Comparison of ENCODE assay signal across 8 mouse cellular contexts in genomic region chr2:3726501-3727078, GRCm38 (mm10).
DNase-seq lines count a peak whose midpoint lies in the region; ATAC-seq and TF ChIP-seq lines count a peak whose summit lies in the region.

No protein-coding gene starts in this region.

- H3K27me3 ChIP-seq in spleen, adult 2 months (ENCODE audit: control insufficient read depth, insufficient read depth, low read length): no peaks in the 10 kb centered on the region

- WGBS in spleen, adult 2 months: 6% methylated on average over 13 of the region's 13 CpGs

- no peaks in the 10 kb centered on the region for H3K36me3 ChIP-seq in spleen, adult 2 months (ENCODE audit: control insufficient read depth, insufficient read depth, low read length)

- H3K27ac ChIP-seq in gastrocnemius, adult 2 months: peak overlapping the region; percentile 48
- peak overlapping the region; percentile 98 for H3K27ac ChIP-seq in spleen, adult 2 months (ENCODE audit: insufficient read depth, low read length)
- peak overlapping the region; percentile 95 for H3K27ac ChIP-seq in layer of hippocampus, adult 2 months

- no peak for TF ChIP-seq POLR2A in spleen, adult 2 months (IDR thresholded peaks at IDR 0.05; ENCODE audit: low read depth, low read length)

- intact Hi-C loops in gastrocnemius, adult 2 months (cut with DNase I): no loop called here

- no peak for ATAC-seq in erythroblast, adult 5-6 weeks (replicated peaks; ENCODE audit: low FRiP score, poor library complexity, severe bottlenecking)

- no peak for DNase-seq in gastrocnemius, adult 2 months
- DNase-seq in gastrocnemius, postnatal 4 days (ENCODE audit: low spot score in 2 of 2): no peak
- peak; percentile 52 to 87 for DNase-seq in spleen, adult 2 months (ENCODE audit: low read depth in 1 of 2, low spot score in 2 of 2)
- DNase-seq in spleen, postnatal 10 days (ENCODE audit: low spot score in 2 of 2): no peak
- peak; percentile 53 to 74 for DNase-seq in layer of hippocampus, adult 2 months (ENCODE audit: low spot score in 2 of 2)
- DNase-seq in natural killer cell, adult 2 months (ENCODE audit: low spot score in 2 of 2): peak; percentile 69 to 79
- DNase-seq in urinary bladder, postnatal 14 days (ENCODE audit: low spot score): no peak

- peaks cover 62% of the 10 kb centered on the region for H3K4me1 ChIP-seq in spleen, adult 2 months (ENCODE audit: control insufficient read depth, insufficient read depth, insufficient read length)

- TF ChIP-seq CTCF in gastrocnemius, adult 2 months (IDR thresholded peaks at IDR 0.05): no peak
- TF ChIP-seq CTCF in spleen, adult 2 months (IDR thresholded peaks at IDR 0.05; ENCODE audit: extremely low read depth, insufficient read depth, insufficient read length, insufficient replicate concordance): no peak
- TF ChIP-seq CTCF in layer of hippocampus, adult 2 months (conservative IDR thresholded peaks at IDR 0.05): no peak

- peak overlapping the region; percentile 45 for H3K4me3 ChIP-seq in gastrocnemius, adult 2 months
- H3K4me3 ChIP-seq in spleen, adult 2 months (ENCODE audit: extremely low read depth, insufficient read depth, insufficient read length): peak overlapping the region; percentile 1; the same call in 1 of the 2 replicates
- H3K4me3 ChIP-seq in layer of hippocampus, adult 2 months: peak overlapping the region; percentile 9; the same call in 1 of the 2 replicates

Comparison
In these comparisons a context has a peak if more than half of its experiments do, and no peak if none do; other contexts are left out.
1. DNase-seq: peak in spleen, adult 2 months (2 of 2), layer of hippocampus, adult 2 months (2 of 2) and natural killer cell, adult 2 months (2 of 2); none in gastrocnemius, adult 2 months (single experiment), gastrocnemius, postnatal 4 days (0 of 2), spleen, postnatal 10 days (0 of 2) and urinary bladder, postnatal 14 days (single experiment).
2. H3K27ac ChIP-seq: peak in every context shown above with its lines; median percentile 98 in spleen, adult 2 months; 95 in layer of hippocampus, adult 2 months; 48 in gastrocnemius, adult 2 months.
3. Peak in every context shown above with its lines, with median percentiles within 50 percentile points of each other: H3K4me3 ChIP-seq.